Mouse (Mus musculus): ENCODE results near the gene Rbm47.
A peak's percentile ranks its signal among the peaks of the same experiment; 100 is the strongest.
"Not testable (repeated sequence)": the region's sequence is repeated elsewhere in the genome, so short reads cannot be mapped to it uniquely, and the experiment has no call there.

Rbm47 gene

DNA sequence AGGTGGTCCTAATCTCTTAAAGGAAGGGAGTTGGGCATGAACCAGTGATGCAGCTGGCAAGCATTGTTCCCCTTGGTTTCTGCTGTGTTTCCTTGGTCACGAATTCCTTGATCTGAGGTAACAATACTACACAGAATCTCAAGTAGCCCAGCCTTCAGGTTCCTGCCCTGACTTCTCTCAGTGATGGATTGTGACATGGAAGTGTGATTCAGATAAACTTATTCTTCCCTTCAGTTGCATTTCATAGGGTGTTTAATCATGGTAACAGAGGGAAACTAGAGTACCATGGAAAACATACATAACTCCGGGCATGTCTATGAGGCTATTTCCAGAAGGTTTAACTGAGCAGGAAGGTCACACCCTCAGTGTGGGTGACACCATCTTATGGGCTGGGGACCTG, at the start of gene Rbm47:
TSS of gene Rbm47 (minus strand) at position 101 of the 400 bp plus-strand sequence.
- DNase-seq (ENCODE audit: low spot score in 2 of 2), result no peak

DNA sequence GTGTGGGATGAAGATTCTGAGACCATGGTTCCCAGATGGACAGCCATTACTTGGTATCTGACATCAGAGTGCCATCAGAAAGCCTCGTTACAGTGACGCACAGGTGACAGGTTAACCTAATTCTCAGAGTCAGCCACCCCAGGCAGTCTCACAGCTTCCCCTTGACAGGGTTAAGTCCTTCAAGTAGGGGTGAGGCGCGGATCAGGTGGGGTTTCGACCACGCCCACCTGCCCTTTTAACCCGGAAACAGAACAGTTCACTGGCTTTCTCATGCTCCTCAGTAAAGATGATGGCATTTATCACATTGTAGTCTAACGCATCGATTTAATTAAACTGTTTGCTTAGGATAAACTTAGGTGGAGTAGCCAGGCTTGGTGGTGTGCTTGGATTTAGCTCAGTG, 47.7 kb upstream of the Rbm47 start:
- DNase-seq (ENCODE audit: low spot score in 2 of 2), result no peak

DNA sequence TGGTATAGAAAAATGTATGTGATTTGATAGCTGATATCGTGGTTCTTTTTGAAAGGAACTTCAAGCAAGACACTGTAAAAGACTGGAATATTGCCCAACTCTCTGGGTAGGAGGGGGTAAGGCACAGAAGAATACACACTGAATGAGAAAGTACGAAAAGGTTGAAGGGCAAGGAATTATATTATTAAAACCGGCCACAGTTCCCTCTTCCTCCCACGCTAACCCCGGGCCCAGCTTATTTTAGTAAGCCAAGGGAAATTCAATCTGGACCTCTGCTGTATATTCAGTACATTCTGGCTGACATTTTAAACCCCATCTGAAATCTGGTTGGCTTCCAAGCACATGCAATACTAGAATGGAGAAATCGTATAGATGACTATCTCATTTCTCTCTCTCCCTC, 46.8 kb upstream of the Rbm47 start:
- DNase-seq (ENCODE audit: low spot score in 2 of 2), result no peak

DNA sequence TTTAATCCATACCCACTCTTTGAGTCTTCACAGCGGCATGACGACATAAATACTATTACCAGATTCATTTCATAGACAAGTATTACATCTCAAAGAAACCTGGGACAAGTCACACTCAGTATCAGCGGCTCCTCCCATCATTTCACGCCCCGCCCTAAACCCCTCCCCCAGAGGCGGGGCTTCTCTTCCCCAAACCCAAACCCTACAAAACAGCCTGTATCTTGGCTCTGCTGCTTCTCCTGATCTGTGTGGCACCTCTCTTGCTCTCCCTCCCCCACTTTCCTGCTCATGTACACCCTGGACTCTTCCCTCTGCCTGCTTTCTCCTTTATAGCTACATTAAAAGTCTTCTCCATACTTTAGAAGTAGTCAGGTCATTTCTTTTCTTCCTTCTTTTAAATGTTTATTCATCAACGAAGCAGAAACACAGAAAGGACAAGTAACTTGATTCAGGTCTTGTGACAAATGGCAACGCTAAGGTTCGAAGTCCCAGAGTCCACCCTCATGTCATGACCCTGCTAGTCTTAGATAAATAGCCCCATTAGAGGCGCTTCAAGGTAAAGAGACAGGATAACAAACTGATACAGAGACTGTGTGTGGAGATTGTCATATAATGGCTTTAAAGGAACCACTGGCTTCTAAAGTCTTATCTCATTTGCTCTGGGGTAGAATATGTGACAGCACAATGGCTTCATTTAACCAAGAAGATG, 42.8 kb upstream of the Rbm47 start:
- no peak for DNase-seq (ENCODE audit: low spot score in 2 of 2)

DNA sequence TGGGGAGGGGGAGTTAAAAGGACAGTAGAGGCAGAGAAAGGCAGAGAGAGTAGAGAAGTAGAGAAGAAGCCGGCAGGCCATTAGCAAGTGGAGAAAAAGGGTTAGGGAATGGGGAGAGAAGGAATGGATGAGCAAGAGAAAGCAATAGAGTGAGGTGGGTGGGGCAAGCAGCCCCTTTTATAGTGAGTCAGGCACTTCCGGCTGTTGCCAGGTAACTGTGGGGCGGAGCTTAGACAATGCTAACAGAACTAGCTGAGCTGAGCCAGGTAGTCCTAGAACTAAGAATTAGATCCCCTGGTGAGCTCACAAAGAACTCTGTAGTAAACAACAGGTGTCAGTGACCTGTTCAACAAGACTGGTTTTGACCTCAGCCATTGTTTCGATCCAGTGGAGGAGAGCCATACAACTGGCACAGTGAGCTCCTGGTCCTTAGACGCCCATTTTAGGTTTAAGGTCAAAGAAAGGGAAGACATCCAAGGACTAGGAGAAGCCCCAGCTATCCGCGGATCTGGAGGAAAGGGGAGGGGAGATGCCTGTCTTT, 41.5 kb upstream of the Rbm47 start:
- no peak for DNase-seq (ENCODE audit: low spot score in 2 of 2)

DNA sequence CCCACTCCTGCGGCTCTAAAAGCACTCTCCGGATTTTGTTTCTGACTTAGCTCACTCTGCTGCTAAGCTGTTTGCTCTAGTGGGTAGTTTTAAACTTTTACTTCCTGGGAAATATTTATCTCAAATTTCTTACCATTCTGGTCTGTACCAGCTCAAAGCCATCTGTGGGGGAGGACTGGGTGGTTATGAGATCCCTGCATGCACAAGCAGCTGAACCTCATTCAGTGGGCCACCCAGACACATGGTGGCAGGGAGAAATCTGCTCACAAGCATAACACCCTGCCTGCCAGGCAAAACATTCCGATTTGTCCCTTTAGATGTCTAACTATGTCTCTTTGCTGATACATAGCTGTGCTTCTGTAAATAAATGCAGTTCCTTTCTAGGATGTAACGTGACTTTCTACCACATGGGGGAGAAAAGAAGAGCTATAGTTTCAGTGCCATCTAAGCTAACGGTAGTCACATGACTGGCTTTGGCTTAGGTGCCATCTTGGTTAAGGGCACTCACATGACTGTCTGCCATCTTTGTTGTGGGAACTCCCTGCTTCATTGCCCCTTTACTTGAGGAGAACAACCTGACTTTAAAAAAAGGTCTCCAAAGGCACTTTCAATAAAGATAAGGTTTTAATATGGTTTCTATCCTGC, 36.7 kb upstream of the Rbm47 start:
- no peak for DNase-seq (ENCODE audit: low spot score in 2 of 2)

DNA sequence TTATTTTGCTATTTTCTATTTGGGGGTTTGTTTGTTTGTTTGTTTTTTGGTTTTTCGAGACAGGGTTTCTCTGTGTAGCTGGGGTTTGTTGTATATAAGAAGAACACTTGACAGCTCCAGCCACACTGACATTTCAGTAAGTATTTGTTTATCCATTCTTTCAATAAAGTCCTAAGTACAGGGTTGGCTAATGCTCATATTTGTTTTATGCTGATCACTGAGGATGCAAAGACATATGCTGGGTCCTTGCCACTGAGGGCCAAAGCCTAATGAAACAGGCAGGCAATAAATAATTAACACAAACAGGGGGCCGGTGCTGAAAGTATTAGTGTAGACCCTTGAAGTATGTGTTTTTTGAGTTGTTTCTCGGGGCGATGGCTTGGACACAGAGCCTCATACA, 32.0 kb upstream of the Rbm47 start:
- no peak for DNase-seq (ENCODE audit: low spot score in 2 of 2)

DNA sequence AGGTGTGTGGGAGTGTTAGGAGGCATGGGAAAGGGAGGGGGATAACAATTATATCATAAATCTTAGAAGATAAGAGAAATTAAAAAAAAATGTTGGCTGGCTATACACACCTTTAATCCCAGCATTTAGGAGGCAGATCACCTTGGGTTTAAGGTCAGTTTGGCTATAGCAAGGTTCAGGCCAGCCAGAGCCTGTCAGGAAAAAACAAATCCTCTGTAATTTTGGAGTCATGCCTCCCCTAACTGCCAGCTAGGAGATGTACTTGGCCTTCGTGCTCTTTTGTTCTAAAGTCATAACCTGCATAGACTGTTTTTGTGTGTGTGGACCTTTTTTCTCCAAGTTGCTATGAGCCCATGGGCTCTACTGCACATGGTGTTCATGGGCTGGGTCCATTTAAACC, 30.5 kb upstream of the Rbm47 start:
- no peak for DNase-seq (ENCODE audit: low spot score in 2 of 2)

DNA sequence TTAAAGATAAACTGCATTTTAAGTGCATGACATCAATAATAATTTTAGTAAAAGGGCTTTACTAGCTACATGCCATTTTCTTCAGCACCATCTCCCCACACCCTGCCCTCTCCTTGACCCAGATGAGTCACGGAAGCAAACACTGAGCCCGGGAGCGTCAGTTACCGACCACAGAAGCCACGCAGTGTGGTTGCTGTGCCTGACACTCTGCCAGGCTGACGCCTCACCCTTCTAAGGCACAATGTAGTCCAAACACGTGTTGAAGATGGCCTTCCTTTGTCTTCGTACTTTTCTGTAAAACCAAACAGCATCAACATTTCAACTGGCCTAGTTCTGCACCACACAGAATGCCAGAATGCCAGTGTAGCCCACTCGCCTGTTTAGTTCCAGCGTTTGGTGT, 27.1 kb upstream of the Rbm47 start:
- DNase-seq (ENCODE audit: low spot score in 2 of 2), result no peak

DNA sequence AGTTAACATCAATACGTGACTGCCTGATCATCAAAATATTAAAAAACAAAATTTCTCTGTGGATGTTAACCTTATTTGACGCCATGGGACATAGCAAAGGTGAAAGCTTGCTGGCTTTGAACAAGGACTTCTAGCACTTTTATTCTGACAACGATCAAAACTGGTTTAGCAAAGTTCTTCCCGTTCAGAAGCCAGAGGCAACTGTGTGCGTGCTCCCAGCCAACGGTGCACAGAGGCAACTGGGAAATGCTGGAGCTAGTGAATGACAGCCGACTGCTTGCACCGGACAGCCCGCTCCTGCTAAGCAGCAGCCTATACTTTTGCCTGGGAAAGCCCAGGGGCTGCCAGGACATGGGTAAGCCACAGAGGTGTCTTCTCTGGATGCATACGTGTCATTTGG, 22.4 kb upstream of the Rbm47 start:
- DNase-seq (ENCODE audit: low spot score in 2 of 2), result no peak

DNA sequence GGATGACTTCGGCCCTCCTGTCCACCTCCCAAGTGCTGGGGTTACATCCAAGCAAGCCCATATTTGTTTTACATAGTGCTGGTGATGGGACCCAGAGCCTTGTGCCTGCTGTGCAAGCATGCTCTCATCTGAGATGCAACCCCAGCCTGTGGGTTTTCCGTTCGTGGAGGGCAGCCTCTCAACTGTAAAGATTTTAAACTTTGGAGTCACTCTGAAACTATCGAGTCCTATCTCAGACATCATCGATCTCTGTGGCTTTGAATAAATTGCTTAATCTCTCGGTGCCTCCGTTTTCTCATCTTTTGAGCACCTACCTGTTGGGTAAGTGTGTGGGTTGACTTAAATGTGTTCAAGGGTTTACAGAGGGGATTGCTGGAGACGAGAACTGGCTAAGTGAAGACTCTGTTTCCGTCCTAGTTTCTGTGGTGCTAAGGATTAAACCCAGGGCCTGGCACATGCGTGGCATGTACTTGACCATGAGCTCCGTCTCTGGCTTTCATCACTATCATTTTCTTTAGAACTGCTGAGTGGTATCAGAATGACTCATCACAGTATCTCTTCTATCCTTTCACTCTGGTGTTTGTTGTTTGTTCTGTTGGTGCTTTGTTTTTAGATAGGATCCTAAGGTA, 20.4 kb upstream of the Rbm47 start:
- no peak for DNase-seq (ENCODE audit: low spot score in 2 of 2)

DNA sequence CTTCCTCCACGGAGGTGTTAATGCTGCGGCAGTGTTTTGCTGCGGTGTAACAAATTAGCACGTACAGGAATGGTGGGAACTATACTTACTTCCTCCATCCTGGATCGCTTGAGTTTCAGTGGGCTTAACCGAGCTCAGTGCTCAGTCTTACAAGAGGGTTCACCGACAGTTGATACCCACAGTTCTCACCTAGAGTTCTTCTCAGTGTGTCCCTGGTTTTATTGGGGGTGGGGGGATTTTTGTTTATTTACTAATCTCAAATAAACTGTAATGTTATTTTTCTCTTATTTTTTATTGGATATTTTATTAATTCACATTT, 18.2 kb upstream of the Rbm47 start:
- no peak for DNase-seq (ENCODE audit: low spot score in 2 of 2)

DNA sequence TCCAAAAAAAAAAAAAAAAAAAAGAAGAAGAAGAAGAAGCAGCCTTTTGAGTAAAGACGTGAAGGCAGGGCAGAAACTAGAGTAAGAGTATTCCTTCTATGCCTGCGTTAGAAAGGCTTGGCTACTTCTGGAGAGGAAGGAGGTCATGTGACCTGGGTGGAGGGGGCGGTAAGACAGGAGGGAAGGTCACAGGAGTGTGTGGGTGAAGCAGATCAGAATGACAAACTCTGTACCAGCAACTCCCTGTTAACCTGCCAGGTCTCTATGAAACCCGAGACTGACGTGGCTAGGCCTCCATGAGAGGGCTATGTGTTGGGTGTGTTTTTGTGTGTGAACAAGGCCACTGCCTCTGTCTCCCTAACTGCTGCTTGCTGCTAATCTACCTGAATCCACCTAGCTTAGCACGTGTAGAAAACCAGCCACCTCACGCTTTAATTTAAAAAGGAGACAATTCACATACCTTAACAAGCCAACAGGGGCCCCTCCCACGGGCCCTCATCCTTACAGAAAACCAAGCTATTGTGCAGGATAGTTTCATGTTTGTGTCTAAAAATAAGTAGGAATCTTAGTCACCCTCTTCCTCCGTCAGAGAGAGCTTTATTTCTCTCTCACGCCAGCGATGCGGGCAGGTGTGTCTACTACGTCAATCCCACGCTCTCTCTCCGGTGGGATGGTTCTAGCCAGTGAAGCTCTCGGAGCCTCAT, 17.7 kb upstream of the Rbm47 start:
- peak in 1 of 2 experiments; percentile 28 for DNase-seq (ENCODE audit: low spot score in 2 of 2)

DNA sequence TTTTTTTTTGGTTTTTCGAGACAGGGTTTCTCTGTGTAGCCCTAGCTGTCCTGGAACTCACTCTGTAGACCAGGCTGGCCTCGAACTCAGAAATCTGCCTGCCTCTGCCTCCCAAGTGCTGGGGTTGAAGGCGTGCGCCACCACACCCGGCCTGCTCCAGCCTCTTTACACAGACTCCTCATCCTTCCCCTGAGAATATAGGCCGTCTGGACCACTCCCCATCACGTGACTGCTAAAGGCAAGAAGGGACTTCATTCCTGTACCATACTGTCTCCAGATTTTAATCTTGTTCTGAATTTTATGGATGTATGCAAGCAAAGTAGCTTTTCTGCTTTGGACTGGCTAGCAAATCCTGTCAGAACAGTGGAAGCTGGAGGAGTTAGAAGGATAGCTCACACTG, 15.7 kb upstream of the Rbm47 start:
- not testable (repeated sequence) for DNase-seq (ENCODE audit: low spot score in 2 of 2)

DNA sequence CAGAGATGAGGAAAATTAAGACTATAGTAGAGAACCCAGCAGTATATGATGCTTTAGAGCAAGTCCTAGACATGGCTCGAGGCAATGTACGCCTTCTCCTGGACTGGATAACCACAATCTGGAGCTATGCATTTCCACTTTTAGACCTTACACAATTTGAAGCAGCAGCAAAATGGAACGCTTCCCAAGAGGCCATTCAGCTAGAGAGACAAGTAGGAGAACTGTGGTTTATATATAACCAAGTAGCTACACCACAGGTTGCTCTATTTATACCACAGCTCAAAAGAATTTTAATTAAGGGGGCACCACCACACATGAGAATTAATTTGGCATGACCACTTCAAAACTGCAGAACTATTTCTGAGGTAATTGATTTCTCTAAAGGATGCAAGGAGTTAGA, 9.2 kb upstream of the Rbm47 start:
- DNase-seq (ENCODE audit: low spot score in 2 of 2), result no peak

DNA sequence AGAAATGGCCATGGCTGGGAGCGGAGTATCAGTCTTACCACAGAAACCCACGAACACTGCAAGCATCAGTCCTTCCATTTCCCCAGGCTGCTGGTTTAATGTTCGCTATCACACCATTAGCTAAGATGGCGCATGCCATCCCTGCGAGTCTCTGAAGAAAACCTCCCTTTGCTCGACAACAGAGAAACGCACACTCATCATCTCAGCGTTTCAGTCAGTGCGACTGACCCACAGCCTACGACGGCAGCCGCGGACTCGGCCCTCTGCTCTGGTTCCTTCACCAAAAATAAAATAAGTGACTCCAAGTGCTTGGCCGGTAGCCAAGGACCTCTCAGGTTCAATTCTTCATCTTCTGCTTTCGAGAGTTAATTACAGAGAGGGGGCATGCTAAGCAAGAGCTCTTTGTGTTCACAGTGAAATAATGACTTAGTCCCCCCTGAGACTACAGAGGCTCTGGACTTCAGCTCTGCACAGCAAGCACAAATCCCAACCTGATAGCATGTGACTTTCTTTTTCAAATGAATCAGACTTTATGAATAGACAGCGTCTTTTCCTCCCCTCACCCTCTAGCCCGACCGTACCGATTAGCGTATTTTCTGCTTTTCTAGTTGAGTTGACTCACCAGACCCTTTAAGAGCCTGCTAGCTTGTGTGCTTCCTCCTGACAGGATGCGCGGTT, 1.4 kb upstream of the Rbm47 start:
- no peak for DNase-seq (ENCODE audit: low spot score in 2 of 2)

DNA sequence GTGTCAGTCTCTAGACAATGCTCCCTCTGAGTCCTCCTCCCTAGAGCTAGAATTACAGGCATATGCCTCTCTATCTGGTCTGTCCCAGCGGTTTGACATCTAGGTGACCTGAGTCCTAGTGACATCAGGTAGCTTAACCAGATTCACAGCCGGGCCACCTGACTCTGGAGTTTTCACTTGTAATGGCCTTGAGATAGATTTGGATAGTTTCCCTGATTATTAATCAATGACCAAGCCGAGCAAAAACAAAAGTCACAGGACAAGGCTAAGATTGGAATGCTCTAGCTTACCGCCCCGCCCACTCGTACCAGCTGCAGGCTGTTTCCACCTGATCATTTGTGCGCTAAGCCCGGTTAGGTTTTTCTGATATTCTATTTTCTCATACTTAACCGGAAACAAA, 2.3 kb downstream of the Rbm47 start:
- DNase-seq (ENCODE audit: low spot score in 2 of 2), result no peak

DNA sequence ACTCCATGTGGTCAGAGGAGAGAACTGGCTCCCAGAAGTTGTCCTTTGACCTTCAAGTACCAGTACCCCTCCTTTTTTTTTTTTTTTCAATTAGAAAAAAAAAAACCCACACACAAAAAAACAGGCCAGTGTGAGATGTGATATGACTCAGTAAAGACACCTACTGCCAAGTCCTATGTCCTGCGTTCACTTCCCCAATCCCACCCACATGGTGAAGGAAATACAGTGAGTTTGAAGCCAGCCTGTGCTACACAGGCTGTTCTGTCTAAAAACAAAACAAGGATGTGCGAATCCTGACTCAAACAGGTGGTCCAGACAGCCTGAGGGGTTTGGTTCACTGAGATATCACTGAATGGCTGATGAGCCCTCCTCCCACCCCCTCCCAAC, 3.8 kb downstream of the Rbm47 start:
- DNase-seq (ENCODE audit: low spot score in 2 of 2), result no peak

DNA sequence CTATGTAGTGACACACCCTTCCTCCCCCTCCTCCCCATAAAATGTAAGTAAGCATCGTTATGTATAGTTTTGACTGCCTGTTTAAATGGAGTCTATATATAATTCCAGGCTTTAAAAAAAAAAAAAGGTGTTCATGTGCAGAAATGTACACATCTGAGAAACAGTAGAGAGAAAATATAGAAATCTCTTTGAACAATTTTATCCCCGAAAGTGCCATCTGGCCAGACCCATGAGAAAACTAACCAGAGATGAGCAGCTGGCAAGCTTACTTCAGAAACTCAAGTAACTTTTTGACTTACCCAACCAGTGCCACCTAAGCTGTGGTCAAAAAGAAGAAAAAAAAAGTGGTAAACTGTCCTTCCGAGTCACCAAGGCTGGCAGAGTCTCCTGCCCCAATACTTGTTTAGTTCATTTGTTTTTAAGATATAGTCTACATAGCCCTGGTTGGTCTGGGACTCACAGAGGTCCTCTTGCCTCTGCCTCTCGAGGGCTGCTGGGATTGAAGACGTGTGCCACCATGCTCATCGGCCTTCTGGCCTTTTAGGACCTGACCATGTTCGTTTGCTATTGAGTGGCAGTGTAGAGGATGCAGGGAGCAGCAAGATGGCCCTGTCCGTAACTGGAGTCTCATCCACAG, 4.3 kb downstream of the Rbm47 start:
- DNase-seq (ENCODE audit: low spot score in 2 of 2), result no peak

DNA sequence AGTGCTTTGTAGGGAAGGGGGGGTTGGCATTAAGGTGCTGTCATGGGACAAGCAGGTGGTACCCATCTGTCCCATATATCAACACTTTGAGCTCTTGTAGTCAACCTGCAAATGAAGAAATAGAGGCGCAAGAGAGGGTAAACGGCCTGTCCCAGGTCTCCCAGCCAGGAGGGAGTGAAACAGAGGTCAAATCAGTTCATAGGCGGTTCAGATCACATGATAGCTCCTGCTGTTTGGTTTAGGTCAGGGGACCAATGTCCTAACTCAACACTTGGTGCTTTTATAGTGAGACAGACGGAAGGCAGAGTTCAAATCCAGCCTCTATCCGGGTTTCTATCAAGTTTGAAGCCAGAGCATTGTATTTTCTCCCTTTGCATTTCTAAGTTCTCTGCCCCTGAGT, 6.0 kb downstream of the Rbm47 start:
- no peak for DNase-seq (ENCODE audit: low spot score in 2 of 2)

DNA sequence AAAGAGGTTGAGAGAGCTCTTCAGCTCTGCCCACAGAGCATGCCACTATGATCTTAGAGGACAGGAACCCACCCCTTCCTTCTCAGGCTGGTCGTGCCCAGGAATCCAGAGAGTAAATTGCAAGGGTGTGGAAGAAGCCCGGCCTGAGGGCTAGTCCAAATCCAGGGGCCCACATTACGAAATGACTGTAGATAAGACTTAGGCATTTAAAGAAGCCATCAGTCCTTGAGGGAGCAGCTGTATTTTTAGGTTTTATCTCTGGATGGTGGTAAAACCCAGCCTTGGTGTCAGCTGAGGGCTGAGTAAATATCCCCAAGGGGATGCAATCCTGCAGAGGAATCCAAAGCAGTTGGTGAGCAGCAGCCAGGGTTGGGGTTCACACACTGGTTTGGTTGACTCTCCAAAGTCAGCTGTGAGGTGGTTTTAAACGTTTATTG, 6.7 kb downstream of the Rbm47 start:
- no peak for DNase-seq (ENCODE audit: low spot score in 2 of 2)

DNA sequence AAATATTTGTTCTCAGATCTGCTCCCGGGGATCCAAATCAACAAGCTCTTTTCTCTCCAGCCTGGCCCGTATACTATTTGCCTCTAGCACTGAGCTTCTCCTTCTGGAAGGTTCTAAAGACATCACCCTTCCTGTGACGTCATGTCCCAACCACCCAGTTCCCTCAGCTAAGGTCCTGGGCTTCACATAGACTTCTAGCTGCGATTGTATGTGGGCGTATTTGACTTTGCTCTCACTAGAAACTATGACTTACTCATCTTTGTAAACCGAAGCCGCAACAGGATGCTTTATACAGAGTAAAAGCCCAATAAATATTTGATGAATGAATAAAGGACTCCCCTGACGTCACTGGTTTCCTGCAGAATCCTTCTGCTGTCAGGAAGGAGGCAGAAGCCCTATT, 7.2 kb downstream of the Rbm47 start:
- no peak for DNase-seq (ENCODE audit: low spot score in 2 of 2)

Data from left cerebral cortex, adult 9 months (tissue).